Mouse (Mus musculus) ES-E14 (cell line): ENCODE measurements around the gene Vps26b. TPM values are rescaled to one million over a fixed set of nuclear protein-coding genes. Genes with fewer than 3 reads are reported as not detected.

Experiments used
- DNase-seq: peaks from one replicate; pipeline ENCODE4 v3.0.0-alpha.2; 2013; ENCODE audit warnings: low read depth, low spot score
- H3K27ac ChIP-seq: 2 replicates; pipeline ENCODE4 v1.5.1; 2012; ENCODE audit warnings: low read depth, mild to moderate bottlenecking, low read length, moderate library complexity, mixed read lengths; ENCODE audit not compliant: poor library complexity, insufficient read depth, severe bottlenecking
- H3K36me3 ChIP-seq: 2 replicates; pipeline ENCODE4 v1.6.1; 2012; ENCODE audit warnings: mild to moderate bottlenecking, low read length, moderate library complexity, mixed read lengths; ENCODE audit not compliant: control insufficient read depth, poor library complexity, insufficient read depth, severe bottlenecking
- H3K4me1 ChIP-seq, 2 experiments: fragments of 150-350 bp in 1 of 2; sonication (generic) in 1 of 2; 2 replicates each; pipeline ENCODE4 v1.6.1; 2012; ENCODE audit warnings: low read length in 2 of 2, mild to moderate bottlenecking in 1 of 2, mixed read lengths in 1 of 2; ENCODE audit not compliant: control insufficient read depth in 2 of 2, insufficient read depth in 2 of 2, poor library complexity in 1 of 2
- H3K4me3 ChIP-seq, 2 experiments: fragments of 150-350 bp in 1 of 2; sonication (generic) in 1 of 2; 2 replicates each; pipeline ENCODE4 v1.5.1; 2012; ENCODE audit warnings: low read length in 2 of 2, low read depth in 1 of 2, mild to moderate bottlenecking in 1 of 2, mixed read lengths in 1 of 2; ENCODE audit not compliant: insufficient read depth in 1 of 2, poor library complexity in 1 of 2, severe bottlenecking in 1 of 2
- H3K9ac ChIP-seq: 2 replicates; pipeline ENCODE4 v1.6.1; 2012; ENCODE audit warnings: low read depth, mild to moderate bottlenecking, low read length, mixed read lengths; ENCODE audit not compliant: poor library complexity, insufficient read depth, severe bottlenecking
- H3K9me3 ChIP-seq: fragments of 150-350 bp; sonication (generic); 2 replicates; pipeline ENCODE4 v1.6.1; 2012; ENCODE audit warnings: low read depth, mild to moderate bottlenecking, low read length; ENCODE audit not compliant: control insufficient read depth, insufficient read depth
- CHD2 ChIP-seq: IDR thresholded peaks from 2 replicates; pipeline ENCODE4 v1.6.1; 2014; ENCODE audit warnings: mild to moderate bottlenecking, low read depth, low read length, inconsistent platforms
- HCFC1 ChIP-seq: IDR thresholded peaks from 2 replicates; pipeline ENCODE4 v1.6.1; 2012; ENCODE audit warnings: low read length, inconsistent platforms, borderline replicate concordance; ENCODE audit not compliant: insufficient read depth
- MAFK ChIP-seq: IDR thresholded peaks from 2 replicates; pipeline ENCODE4 v1.6.1; 2014; ENCODE audit warnings: mild to moderate bottlenecking, low read depth, low read length, inconsistent platforms; ENCODE audit not compliant: insufficient read depth
- ZC3H11A ChIP-seq: IDR thresholded peaks from 2 replicates; pipeline ENCODE4 v1.6.1; 2012; ENCODE audit warnings: low read depth, mild to moderate bottlenecking, inconsistent platforms, low read length, borderline replicate concordance
- ZNF384 ChIP-seq: IDR thresholded peaks from 2 replicates; pipeline ENCODE4 v1.6.1; 2012; ENCODE audit warnings: low read depth, low read length, inconsistent platforms
- in situ Hi-C, 2 experiments: fragments of 600-800 bp; cut with MboI; formaldehyde crosslinking; loops; one replicate each; pipeline ENCODE4 v1.15.1; 2025; ENCODE audit warnings: low sequenced_read_pairs in 2 of 2, inconsistent platforms in 1 of 2; ENCODE audit not compliant: unreplicated experiment in 2 of 2
- total RNA-seq: library from RNA; depleted of rRNA; stranded (reverse); fragments of 300-350 nt; gene quantifications from 2 replicates; pipeline ENCODE4 v1.2.3, GENCODE M21; 2012; rRNA removed

Gene Vps26b
- total RNA-seq, 1 experiment = 28.3 TPM

DNA sequence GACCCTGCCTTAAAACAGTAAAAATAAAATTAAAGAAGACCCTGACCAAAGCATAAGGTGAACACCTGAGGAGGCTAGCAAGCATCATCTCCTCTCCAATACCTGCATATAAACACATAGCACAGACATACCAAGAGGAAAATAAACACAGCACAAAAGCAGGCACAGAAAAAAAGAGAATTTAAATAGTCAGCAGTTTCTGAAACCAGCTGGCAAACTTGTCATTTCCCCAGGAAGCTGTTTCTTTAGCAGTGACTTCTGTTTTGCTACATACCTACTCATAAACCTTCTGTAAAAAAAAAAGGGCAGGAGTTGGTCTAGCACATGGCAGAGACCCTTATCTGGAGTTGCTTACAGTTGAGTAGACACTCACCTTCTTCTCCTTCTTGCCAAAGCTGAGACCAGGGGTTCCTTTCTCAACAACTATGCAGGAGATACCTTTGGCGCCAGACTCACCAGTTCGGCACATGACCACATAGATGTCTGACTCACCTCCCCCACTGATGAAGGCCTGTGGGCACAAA lies 44.7 kb downstream of the Vps26b start:
- no peaks in the 10 kb centered on the region for H3K4me1 ChIP-seq
- in situ Hi-C loops = no loop called here
- peaks cover 8% of the 10 kb centered on the region for H3K36me3 ChIP-seq
- no peak overlapping the region for H3K4me3 ChIP-seq
- no peaks in the 10 kb centered on the region for H3K9me3 ChIP-seq
- H3K27ac ChIP-seq = no peak overlapping the region
- TF ChIP-seq MAFK = no peak
- no peak for TF ChIP-seq CHD2
- TF ChIP-seq ZC3H11A = no peak
- TF ChIP-seq HCFC1 = no peak
- no peak for TF ChIP-seq ZNF384
- no peak for DNase-seq
- no peak overlapping the region for H3K9ac ChIP-seq

DNA sequence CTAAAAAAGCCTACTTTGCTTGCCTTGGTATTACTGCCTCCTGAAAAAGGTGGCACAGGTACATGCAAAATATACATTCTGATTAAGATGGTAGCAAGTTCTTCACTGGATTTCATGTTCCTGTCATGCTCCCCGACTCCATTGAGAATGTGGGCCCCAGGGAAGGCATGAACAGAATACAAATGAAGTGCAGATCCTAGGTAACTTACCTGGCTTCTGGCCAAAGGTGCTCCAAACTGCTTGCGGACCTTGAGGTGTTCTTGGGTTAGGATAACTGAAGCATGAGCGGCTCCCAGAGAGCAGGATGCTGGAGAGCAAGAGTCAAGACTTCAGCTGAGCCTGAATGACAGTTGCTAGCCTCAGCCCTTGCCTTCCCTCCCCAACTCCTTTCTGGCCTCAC lies 51.1 kb downstream of the Vps26b start:
- Histone ChIP-seq H3K9ac (no peak overlapping the region), H3K36me3 (peaks cover 13% of the 10 kb centered on the region), H3K4me3 (no peak overlapping the region), H3K9me3 (no peaks in the 10 kb centered on the region), H3K27ac (no peak overlapping the region), H3K4me1 (no peaks in the 10 kb centered on the region)
- no peak for DNase-seq
- TF ChIP-seq ZC3H11A (no peak), MAFK (no peak), CHD2 (no peak), ZNF384 (no peak), HCFC1 (no peak)
- in situ Hi-C loops = no loop called here

DNA sequence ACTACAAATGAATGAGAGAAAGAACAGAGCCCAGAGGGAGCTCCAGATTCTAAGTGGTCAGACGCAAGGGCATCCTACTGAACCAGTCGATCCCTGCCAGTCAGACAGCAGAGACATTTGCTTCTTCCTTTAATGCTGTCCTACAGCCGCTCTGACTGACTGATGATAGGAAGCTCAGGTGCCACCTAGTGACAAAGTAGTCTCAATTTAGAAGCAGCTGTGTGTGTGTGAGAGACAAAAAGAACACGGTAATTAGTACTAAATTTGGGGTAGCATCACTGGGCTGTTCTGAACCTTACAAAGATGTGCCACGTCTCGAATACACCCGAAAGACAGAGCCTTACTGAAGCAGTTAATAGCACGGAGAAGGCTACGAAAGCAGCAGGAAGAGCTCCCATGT lies 52.1 kb downstream of the Vps26b start:
- peaks cover 13% of the 10 kb centered on the region for H3K36me3 ChIP-seq
- H3K27ac ChIP-seq = no peak overlapping the region
- no peak for TF ChIP-seq CHD2
- TF ChIP-seq MAFK = no peak
- TF ChIP-seq ZNF384 = no peak
- no peak for TF ChIP-seq HCFC1
- TF ChIP-seq ZC3H11A = no peak
- no peak for DNase-seq
- H3K4me1 ChIP-seq = no peaks in the 10 kb centered on the region
- no peak overlapping the region for H3K9ac ChIP-seq
- H3K9me3 ChIP-seq = no peaks in the 10 kb centered on the region
- H3K4me3 ChIP-seq = no peak overlapping the region
- in situ Hi-C loops = no loop called here

Other genes starting within 250 kb of the Vps26b start
- 2.6 and 4.2 TPM in 2 replicates for gene Glb1l2, start 223.6 kb downstream of the Vps26b start, total RNA-seq
- gene Glb1l3, start 169.2 kb downstream of the Vps26b start, total RNA-seq = not detected in 2 replicates
- not detected in 2 replicates for gene Gm1110, start 107.0 kb downstream of the Vps26b start, total RNA-seq
- gene Acad8, start 30.5 kb downstream of the Vps26b start, total RNA-seq = 33.2 and 39.6 TPM in 2 replicates
- 103 and 112 TPM in 2 replicates for gene Thyn1, start 30.4 kb downstream of the Vps26b start, total RNA-seq
- gene Ncapd3, start 110 bp upstream of the Vps26b start, total RNA-seq = 41.5 and 49.2 TPM in 2 replicates
- 29.7 and 30.8 TPM in 2 replicates for gene Jam3, start 125.4 kb upstream of the Vps26b start, total RNA-seq